Mouse (Mus musculus): ENCODE results near the gene Aknad1. TPM values are rescaled to one million over a fixed set of nuclear protein-coding genes. Genes with fewer than 3 reads are reported as not detected.

The Aknad1 gene
- polyA plus RNA-seq, 1 experiment from 2014 or later, result not detected

DNA sequence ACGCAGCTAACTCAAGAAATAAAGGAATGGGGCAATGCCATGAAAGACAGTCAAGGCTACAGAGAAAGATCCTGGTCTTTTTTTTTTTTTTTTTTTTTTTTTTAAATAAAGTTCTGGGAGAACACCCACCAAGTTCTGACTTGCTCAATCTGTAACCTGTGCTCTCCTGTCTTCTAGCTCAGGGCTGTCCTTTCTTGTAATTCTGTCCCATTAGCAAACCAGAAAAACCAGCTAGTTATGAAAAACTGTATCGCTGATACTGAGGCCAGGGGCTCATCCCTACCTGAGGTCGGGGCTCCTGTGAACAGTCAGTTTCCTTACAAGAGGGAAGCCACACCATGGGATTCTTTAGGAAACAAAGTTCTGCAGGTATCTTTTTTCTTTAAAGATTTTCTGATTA lies 51.0 kb downstream of the Aknad1 start:
- H3K9ac ChIP-seq, result no peak overlapping the region
- no peaks in the 10 kb centered on the region for H3K27me3 ChIP-seq
- no peak for ATAC-seq
- no peak overlapping the region for H3K4me3 ChIP-seq
- no peak overlapping the region for H3K27ac ChIP-seq
- 90% methylated on average over 3 of the region's 3 CpGs for WGBS
- H3K4me2 ChIP-seq, result no peak overlapping the region
- H3K4me1 ChIP-seq, result no peaks in the 10 kb centered on the region
- H3K36me3 ChIP-seq (ENCODE audit: poor library complexity, severe bottlenecking), result peaks cover 10% of the 10 kb centered on the region
- H3K9me3 ChIP-seq (replicated peaks), result 0 out of 2 replicates have a peak, but pooled peaks cover 3% of the 10 kb centered on the region

DNA sequence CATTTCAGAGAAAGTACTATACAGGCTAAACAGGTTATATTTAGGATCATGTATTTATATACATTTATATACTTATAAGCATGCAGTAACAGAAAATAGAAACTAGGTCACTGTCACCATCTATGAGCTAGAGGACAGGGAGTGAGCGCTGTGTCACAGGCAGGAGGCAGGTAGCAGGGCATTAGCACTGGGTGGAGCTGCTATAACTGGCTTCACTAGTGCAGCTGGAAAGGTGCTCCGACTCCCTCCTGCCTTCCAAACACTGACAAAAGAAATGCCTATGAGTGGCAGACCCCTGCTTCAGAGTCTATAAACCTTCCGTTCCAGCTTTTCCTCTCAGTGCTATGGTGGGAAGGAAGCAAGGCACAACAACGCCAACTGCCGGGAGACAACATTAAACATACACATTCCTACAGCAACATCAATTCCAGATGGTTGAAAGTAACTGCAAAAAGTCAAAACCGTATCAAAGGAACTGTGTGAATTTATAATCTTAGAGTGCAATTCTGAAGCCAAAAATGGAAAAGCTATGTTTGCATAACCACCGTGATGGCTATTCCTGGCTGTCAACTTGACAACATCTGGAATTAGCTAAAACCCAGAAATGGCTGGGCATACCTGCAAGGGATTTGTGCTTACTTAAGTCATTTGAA lies 51.7 kb downstream of the Aknad1 start:
- Histone ChIP-seq H3K27me3 (no peaks in the 10 kb centered on the region), H3K27ac (no peak overlapping the region), H3K4me2 (no peak overlapping the region), H3K9me3 (replicated peaks) (no peaks in the 10 kb centered on the region), H3K36me3 (ENCODE audit: poor library complexity, severe bottlenecking) (peaks cover 15% of the 10 kb centered on the region), H3K9ac (no peak overlapping the region), H3K4me1 (no peaks in the 10 kb centered on the region), H3K4me3 (no peak overlapping the region)
- whole genome bisulfite sequencing, result 88% methylated on average over 7 of the region's 7 CpGs
- ATAC-seq, result no peak

DNA sequence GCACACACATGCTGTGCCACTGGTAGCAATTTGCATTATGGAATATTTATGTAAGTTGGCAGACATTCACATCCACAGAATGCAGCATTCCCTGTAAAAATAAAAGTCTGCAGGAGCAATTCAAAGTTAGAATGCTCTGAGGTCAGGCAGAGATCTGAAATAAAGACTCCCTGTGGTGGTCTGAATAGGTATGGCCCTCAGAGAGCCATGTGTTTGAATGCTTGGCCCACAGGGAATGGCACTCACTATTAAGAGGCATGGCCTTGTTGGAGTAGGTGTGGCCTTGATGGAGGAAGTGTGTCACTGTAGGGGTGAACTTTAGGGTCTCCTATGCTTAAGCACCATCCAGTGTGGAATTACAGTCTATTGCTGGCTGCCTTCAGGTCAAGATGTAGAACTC lies 53.0 kb downstream of the Aknad1 start:
- Histone ChIP-seq H3K27me3 (no peaks in the 10 kb centered on the region), H3K36me3 (ENCODE audit: poor library complexity, severe bottlenecking) (peaks cover 15% of the 10 kb centered on the region), H3K9ac (no peak overlapping the region), H3K4me1 (no peaks in the 10 kb centered on the region), H3K9me3 (replicated peaks) (no peaks in the 10 kb centered on the region), H3K4me2 (no peak overlapping the region), H3K4me3 (no peak overlapping the region), H3K27ac (no peak overlapping the region)
- ATAC-seq, result no peak

DNA sequence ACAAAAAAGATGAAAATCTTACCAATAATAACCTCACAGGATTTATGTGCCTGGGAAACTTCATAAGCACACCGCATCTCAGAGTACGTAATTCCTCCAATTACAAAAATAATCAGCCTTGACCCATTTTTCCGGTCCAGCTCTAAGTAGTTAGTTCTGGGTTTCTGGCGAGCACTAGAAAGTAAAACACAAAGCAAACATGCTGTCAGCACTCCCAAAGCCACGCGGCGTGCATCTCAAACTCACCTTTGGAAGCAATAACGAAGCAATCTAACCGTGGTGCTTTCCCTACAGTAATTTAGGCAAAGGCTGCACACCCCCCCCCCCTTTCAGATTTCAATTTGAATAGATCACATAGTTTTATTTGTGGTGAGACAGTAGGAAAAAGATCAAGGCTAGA lies 55.3 kb downstream of the Aknad1 start:
- Histone ChIP-seq H3K27me3 (no peaks in the 10 kb centered on the region), H3K4me1 (no peaks in the 10 kb centered on the region), H3K4me3 (no peak overlapping the region), H3K36me3 (ENCODE audit: poor library complexity, severe bottlenecking) (peaks cover 23% of the 10 kb centered on the region), H3K9me3 (replicated peaks) (no peaks in the 10 kb centered on the region), H3K4me2 (no peak overlapping the region), H3K9ac (no peak overlapping the region), H3K27ac (no peak overlapping the region)
- ATAC-seq, result no peak
- WGBS, result 81% methylated on average over 9 of the region's 9 CpGs

DNA sequence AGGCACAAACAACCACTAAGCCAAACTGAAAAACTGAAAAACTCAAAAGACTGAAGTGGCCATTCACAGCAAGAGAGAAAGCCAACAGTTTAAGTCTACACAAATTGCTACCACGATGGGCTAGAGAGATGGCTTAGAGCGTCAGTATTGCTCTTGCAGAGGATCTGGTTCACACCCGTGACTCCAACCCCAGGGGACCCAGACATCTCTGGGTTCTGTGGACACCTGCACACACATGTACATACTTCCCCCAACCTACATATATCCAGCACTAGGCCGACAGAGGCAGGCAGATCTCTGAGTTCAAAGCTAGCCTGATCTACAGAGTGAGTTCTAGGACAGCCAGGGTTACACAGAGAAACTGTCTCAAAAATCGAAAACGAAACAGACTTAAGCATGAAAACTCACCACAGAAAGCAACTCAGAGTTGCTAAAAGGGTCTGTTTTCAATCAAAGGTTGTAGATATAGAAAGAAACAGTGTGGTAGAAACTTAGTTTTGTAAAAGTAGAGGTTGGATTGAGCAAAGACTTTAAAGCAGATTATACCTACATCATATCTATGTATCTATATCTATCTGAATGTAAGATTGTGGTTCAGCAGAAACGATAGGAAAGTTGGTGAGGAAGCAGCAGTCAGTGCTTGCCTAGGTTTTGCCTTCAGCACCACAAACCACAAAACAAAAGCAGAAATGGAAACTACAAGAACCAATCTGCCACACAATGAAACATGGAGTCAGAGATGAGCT lies 56.3 kb downstream of the Aknad1 start:
- Histone ChIP-seq H3K36me3 (ENCODE audit: poor library complexity, severe bottlenecking) (peaks cover 31% of the 10 kb centered on the region), H3K9ac (no peak overlapping the region)

DNA sequence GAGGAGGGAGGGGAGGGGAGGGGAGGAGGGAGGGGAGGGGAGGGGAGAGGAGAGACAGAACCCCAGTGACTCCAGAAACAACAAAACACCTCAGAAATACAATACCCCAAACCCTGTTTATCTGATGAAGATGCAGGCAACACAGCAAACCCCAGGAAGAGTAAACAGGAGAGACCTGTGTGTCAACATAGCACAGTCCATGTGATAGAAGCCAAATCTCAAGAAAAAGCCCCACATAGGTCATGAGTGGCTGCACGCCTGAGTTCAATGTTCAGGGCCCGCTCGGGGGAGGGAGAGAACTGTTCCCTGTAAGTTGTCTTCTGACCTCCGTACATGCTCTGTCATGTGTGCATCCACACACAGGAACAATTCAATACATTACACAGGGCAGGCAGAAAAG lies 56.9 kb downstream of the Aknad1 start:
- Histone ChIP-seq H3K27ac (no peak overlapping the region), H3K4me1 (no peaks in the 10 kb centered on the region), H3K4me3 (no peak overlapping the region), H3K27me3 (no peaks in the 10 kb centered on the region), H3K9ac (no peak overlapping the region), H3K9me3 (replicated peaks) (no peaks in the 10 kb centered on the region), H3K36me3 (ENCODE audit: poor library complexity, severe bottlenecking) (peaks cover 38% of the 10 kb centered on the region), H3K4me2 (no peak overlapping the region)
- no peak for ATAC-seq
- WGBS, result 92% methylated on average over 4 of the region's 4 CpGs

More for the DNA sequence above, 56.3 kb downstream of the Aknad1 start:
- no peak overlapping the region for H3K4me2 ChIP-seq
- H3K4me3 ChIP-seq, result no peak overlapping the region
- no peak for ATAC-seq
- H3K27me3 ChIP-seq, result no peaks in the 10 kb centered on the region
- H3K4me1 ChIP-seq, result no peaks in the 10 kb centered on the region
- no peak overlapping the region for H3K27ac ChIP-seq
- WGBS, result 84% methylated on average over 7 of the region's 7 CpGs
- no peaks in the 10 kb centered on the region for H3K9me3 ChIP-seq (replicated peaks)

DNA sequence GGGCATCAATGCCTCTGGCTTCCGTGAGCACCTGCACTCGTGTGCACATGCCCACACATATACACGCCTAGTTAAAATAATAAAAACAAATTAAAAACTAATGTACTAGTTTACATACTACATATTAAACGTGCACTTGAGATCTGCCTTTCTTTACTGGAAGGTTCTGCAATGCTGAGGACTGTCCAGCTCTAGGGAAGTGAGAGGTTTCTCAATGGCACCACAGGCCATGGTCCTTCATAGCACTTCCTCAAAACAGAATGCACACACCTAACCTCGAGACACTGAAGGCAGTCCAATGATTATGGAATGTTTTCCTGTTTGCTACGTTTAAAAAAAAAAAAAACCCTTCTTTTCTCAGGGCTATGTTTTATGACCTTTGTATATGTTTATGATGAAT lies 58.3 kb downstream of the Aknad1 start:
- Histone ChIP-seq H3K27me3 (no peaks in the 10 kb centered on the region), H3K9me3 (replicated peaks) (no peaks in the 10 kb centered on the region), H3K4me1 (no peaks in the 10 kb centered on the region), H3K27ac (no peak overlapping the region), H3K4me2 (no peak overlapping the region), H3K9ac (no peak overlapping the region), H3K36me3 (ENCODE audit: poor library complexity, severe bottlenecking) (peaks cover 45% of the 10 kb centered on the region), H3K4me3 (no peak overlapping the region)
- 90% methylated on average over 6 of the region's 6 CpGs for WGBS
- ATAC-seq, result no peak

DNA sequence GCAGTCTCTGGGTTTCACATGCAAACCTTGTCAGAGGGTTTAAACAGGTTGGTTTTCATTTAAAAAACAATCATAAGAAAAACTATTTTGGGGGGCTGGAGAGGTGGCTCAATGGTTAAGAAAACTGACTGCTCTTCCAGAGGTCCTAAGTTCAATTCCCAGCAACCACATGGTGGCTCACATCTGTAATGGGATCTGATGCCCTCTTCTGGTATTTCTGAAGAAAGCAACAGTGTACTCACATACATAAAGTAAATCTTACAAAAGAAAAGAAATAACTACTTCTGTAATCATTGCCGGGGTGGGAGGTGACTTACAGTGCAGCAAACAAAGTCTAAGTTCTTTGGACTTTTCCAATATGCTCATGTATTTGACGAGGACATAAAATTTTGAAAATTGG lies 58.9 kb downstream of the Aknad1 start:
- Histone ChIP-seq H3K9ac (no peak overlapping the region), H3K27me3 (no peaks in the 10 kb centered on the region), H3K36me3 (ENCODE audit: poor library complexity, severe bottlenecking) (peaks cover 51% of the 10 kb centered on the region), H3K9me3 (replicated peaks) (no peaks in the 10 kb centered on the region), H3K4me3 (no peak overlapping the region), H3K4me2 (no peak overlapping the region), H3K27ac (no peak overlapping the region), H3K4me1 (no peaks in the 10 kb centered on the region)
- WGBS, result 88% methylated on average over 2 of the region's 2 CpGs
- no peak for ATAC-seq

DNA sequence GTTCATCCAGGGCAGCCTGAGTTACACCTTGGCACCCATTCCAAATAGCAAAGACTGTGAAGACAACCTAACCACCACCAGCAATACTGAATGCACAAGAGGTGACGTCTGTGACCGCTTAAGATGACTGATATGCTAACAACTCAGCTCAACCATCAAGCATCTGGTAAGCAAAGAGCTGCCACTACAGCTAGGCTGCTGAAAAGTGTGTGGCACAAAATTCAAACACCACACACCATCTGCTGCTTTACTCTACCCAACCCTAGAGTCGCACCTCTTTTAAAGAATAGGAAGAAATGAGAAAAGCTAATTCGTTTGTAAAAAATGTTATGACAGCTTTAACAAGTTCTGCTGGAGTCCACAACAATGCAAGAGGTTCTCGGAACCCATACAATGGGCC lies 66.2 kb downstream of the Aknad1 start:
- no peak overlapping the region for H3K4me3 ChIP-seq
- H3K9ac ChIP-seq, result no peak overlapping the region
- H3K27ac ChIP-seq, result no peak overlapping the region
- H3K4me2 ChIP-seq, result no peak overlapping the region
- H3K36me3 ChIP-seq (ENCODE audit: poor library complexity, severe bottlenecking), result peaks cover 35% of the 10 kb centered on the region
- H3K9me3 ChIP-seq (replicated peaks), result no peaks in the 10 kb centered on the region
- H3K4me1 ChIP-seq, result no peaks in the 10 kb centered on the region
- ATAC-seq, result no peak
- H3K27me3 ChIP-seq, result no peaks in the 10 kb centered on the region
- 60% methylated on average over 5 of the region's 5 CpGs for WGBS

DNA sequence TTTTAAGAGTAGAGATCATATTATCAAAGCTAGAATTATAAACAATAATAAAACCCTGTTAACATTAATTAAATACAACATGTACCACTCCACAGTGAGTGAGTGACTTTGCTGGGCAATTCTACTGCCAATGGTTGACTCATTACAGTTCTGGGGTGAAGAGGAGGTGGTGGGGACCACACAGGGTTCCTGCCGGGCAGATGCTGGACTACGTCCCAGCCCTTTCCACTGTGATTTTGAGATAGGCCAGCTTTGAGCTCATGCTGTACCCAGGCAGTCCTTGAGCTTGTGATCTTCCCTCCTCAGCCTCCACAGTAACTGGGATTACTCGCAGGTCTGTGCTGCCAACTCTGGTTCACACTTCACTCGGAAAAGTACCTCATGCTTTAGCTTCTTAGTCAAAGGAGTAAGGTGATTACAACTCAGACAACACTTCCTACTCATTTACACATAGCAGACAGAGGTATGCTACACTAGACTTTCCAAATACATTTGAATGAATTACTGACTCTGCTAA lies 71.3 kb downstream of the Aknad1 start:
- no peaks in the 10 kb centered on the region for H3K27me3 ChIP-seq
- H3K4me2 ChIP-seq, result no peak overlapping the region
- WGBS, result 91% methylated on average over 4 of the region's 4 CpGs
- H3K4me3 ChIP-seq, result no peak overlapping the region
- H3K9ac ChIP-seq, result no peak overlapping the region
- ATAC-seq, result no peak
- H3K4me1 ChIP-seq, result no peaks in the 10 kb centered on the region
- no peaks in the 10 kb centered on the region for H3K9me3 ChIP-seq (replicated peaks)
- H3K36me3 ChIP-seq (ENCODE audit: poor library complexity, severe bottlenecking), result peaks cover 6% of the 10 kb centered on the region
- H3K27ac ChIP-seq, result no peak overlapping the region

DNA sequence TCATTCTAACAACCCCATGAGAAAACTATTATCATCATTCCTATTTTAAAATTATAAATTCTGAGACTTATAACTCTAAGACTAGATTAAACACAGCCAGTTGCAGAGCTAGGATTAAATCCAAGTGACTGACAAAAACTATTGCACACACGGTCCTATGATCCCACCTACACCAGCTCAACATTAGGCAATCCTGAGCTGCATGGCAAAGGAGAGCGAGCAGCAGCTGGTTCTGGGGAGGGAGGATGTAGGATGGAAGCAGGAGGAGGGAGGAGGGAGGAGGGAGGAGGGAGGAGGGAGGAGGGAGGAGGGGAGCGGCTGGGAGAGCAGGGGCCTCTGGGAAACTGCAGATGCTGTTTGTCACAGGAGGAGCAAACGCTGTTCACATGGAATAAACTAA lies 76.2 kb downstream of the Aknad1 start:
- Histone ChIP-seq H3K4me3 (no peak overlapping the region), H3K4me2 (no peak overlapping the region), H3K4me1 (no peaks in the 10 kb centered on the region), H3K9ac (no peak overlapping the region), H3K36me3 (ENCODE audit: poor library complexity, severe bottlenecking) (peaks cover 6% of the 10 kb centered on the region), H3K27me3 (no peaks in the 10 kb centered on the region), H3K9me3 (replicated peaks) (no peaks in the 10 kb centered on the region), H3K27ac (no peak overlapping the region)
- ATAC-seq, result no peak
- 67% methylated on average over 4 of the region's 4 CpGs for WGBS

DNA sequence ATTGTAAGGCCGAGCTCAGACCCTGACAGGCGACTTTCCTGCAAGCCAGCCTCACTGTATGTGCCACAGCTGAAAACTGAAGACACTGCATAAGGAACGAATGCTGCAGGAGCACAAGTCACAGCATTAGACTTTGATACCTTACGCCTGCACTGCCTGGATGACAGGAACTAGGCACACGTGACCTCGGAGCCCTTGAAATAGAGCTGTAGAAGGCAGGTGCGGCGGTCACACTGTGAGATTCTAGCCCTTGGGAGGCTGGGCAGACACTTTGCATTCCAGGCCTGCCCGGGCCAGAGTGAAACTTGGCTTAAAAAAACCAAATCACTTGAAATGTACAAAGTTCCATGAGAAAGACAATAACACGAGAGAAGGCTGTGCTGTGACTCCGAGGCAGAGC lies 91.0 kb downstream of the Aknad1 start:
- Histone ChIP-seq H3K4me2 (no peak overlapping the region), H3K27ac (no peak overlapping the region), H3K36me3 (ENCODE audit: poor library complexity, severe bottlenecking) (peaks cover 13% of the 10 kb centered on the region), H3K4me3 (no peak overlapping the region), H3K27me3 (no peaks in the 10 kb centered on the region), H3K9me3 (replicated peaks) (no peaks in the 10 kb centered on the region), H3K4me1 (no peaks in the 10 kb centered on the region), H3K9ac (no peak overlapping the region)
- ATAC-seq, result no peak
- WGBS, result 94% methylated on average over 11 of the region's 11 CpGs
